Mouse (Mus musculus) hindbrain, embryonic 14.5 days (tissue): ENCODE results near the gene Slc30a2. TPM values are rescaled to one million over a fixed set of nuclear protein-coding genes. Genes with fewer than 3 reads are reported as not detected.

Experiments used
- ATAC-seq: fragments of 200-750 bp; cut with Nextera tagmentation; 2 replicates; pipeline ENCODE4 v1.8.0; 2017; ENCODE audit warnings: moderate number of reproducible peaks, mild to moderate bottlenecking, moderate TSS enrichment, moderate library complexity; ENCODE audit not compliant: low FRiP score
- DNase-seq: peaks from one replicate; pipeline ENCODE4 v3.0.0-alpha.2; 2015; ENCODE audit warnings: low spot score
- H3K27ac ChIP-seq: fragments of 300-500 bp; sonication (generic); 2 replicates; pipeline ENCODE4 v1.5.1; 2014; ENCODE audit warnings: mild to moderate bottlenecking, moderate library complexity
- H3K27me3 ChIP-seq: fragments of 300-500 bp; sonication (generic); 2 replicates; pipeline ENCODE4 v1.6.1; 2014; ENCODE audit warnings: mild to moderate bottlenecking, low read length, mixed read lengths; ENCODE audit not compliant: control insufficient read depth, insufficient read depth
- H3K36me3 ChIP-seq: fragments of 300-500 bp; sonication (generic); replicated peaks from 2 replicates; pipeline ENCODE4 v1.6.1; 2014; ENCODE audit not compliant: control insufficient read depth, insufficient read depth
- H3K4me1 ChIP-seq: fragments of 300-500 bp; sonication (generic); replicated peaks from 2 replicates; pipeline ENCODE4 v1.6.1; 2014; ENCODE audit warnings: antibody characterized with exemption, low read length, mixed read lengths; ENCODE audit not compliant: control insufficient read depth, insufficient read depth
- H3K4me2 ChIP-seq: fragments of 300-500 bp; sonication (generic); replicated peaks from 2 replicates; pipeline ENCODE4 v1.6.1; 2014; ENCODE audit warnings: mild to moderate bottlenecking, moderate library complexity
- H3K4me3 ChIP-seq: fragments of 300-500 bp; sonication (generic); replicated peaks from 2 replicates; pipeline ENCODE4 v1.5.1; 2014; ENCODE audit warnings: mild to moderate bottlenecking, low read length
- H3K9ac ChIP-seq: fragments of 300-500 bp; sonication (generic); 2 replicates; pipeline ENCODE4 v1.6.1; 2014
- H3K9me3 ChIP-seq: fragments of 300-500 bp; sonication (generic); 2 replicates; pipeline ENCODE4 v1.6.1; 2016; ENCODE audit warnings: low read length; ENCODE audit not compliant: control insufficient read depth
- WGBS: fragments of 180-500 bp; shearing (Covaris S2); extraction: QIAGEN DNeasy Blood & Tissue Kit; methylation state at CpG from one replicate; pipeline ENCODE4 v1.1.7; 2014; 5-methylcytosine and 5-hydroxymethylcytosine counted together
- polyA plus RNA-seq: library from polyadenylated mRNA; unstranded; fragments of >200 nt; fragmentation: Nextera tagmentation; extraction: Ambion mirVana; gene quantifications from 2 replicates; pipeline ENCODE4 v1.2.1, GENCODE M21; 2014

The Slc30a2 gene
- polyA plus RNA-seq, 1 experiment from 2014 or later, result 0.13 TPM

DNA sequence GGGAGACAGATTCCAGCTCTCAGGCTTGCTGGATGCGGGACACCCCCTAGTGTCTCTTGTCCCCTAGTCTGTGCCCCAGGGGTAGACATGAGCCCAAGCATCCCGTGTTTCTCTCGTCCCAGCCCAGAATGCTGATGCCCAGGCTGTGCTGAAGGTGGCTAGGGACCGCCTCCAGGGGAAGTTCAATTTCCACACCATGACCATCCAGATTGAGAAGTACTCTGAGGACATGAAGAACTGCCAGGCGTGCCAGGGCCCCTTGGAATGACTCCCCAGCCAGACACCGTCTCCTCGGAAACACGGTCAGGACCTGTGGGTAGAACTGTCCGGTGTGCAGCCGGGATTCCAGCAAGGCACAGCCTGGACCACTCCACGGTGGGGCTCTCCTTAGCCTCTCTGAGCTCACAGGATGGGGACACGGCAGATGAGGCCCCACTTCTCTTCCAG is 9.3 kb downstream of the Slc30a2 start:
- Histone ChIP-seq H3K4me1 (no peaks in the 10 kb centered on the region), H3K9me3 (no peaks in the 10 kb centered on the region), H3K4me2 (no peak overlapping the region), H3K27me3 (no peaks in the 10 kb centered on the region), H3K27ac (no peak overlapping the region), H3K4me3 (no peak overlapping the region), H3K9ac (no peak overlapping the region), H3K36me3 (no peaks in the 10 kb centered on the region)
- 59% methylated on average over 12 of the region's 12 CpGs for WGBS
- ATAC-seq, result no peak
- DNase-seq, result no peak

DNA sequence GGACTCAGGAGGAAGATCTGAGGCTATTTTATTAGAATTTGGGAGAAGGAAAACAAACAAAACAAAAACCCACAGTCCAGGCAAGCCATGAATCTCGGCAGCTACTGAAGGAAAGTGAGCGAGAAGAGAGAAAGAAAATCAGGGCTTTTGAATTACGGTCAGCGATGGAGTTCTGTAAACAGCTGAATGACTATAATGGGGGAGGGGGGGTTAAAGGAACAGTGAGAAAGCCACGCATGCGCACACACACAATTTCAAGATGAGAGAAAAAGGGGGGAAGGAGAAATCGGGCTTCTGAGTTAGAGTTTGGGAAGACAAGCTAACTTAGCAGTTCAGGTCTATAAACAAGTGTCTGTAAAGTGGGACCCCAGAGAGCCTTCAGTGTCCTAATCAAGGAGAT is 9.9 kb downstream of the Slc30a2 start:
- Histone ChIP-seq H3K9me3 (no peaks in the 10 kb centered on the region), H3K9ac (no peak overlapping the region), H3K36me3 (no peaks in the 10 kb centered on the region), H3K27me3 (no peaks in the 10 kb centered on the region), H3K4me3 (no peak overlapping the region), H3K4me1 (no peaks in the 10 kb centered on the region), H3K27ac (no peak overlapping the region), H3K4me2 (no peak overlapping the region)
- DNase-seq (no peak), ATAC-seq (no peak)
- WGBS, result 68% methylated on average over 7 of the region's 7 CpGs

DNA sequence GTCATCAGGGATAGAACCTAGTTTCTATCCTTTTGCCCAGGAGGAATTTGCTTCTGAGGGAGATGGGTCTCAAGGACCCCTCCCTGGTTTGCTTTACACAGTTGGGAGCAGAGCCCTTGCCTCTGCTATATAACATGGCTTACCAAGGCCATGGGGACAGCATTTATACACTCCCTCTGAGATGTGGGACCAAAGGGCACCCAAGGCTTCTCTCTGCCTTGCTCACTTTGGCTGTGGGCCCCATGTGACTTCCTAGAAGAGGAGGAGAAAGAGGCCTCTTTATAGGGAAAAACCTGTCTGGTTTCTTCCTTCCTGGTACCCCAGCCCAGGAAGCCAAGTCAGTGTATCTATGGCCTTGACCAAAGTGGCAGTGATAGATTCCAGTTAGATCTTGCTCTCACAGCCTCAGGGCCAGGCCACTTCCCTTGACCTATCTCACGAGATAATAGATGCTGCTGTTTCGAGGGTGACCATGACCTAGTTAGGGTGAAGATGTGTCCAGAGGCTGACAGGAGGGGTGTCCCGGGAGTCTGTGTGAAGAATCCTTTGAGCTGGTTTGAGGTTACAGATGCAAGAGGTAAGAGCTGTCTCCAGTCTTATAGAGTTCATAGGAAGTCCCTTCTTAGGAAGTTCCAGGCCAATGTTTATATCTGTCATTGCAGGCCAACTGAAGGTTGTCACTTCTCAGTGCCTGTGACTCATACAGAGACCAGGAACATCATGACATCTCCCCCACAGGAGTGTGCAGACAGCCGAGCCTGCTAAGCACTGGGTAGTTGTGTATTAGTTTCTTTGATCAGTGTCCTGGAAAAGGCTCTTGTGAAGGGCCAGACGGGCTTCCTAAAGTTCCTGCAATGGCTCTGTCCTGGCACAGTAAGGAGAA is 10.8 kb downstream of the Slc30a2 start:
- 82% methylated on average over 5 of the region's 5 CpGs for WGBS
- ATAC-seq, result no peak

DNA sequence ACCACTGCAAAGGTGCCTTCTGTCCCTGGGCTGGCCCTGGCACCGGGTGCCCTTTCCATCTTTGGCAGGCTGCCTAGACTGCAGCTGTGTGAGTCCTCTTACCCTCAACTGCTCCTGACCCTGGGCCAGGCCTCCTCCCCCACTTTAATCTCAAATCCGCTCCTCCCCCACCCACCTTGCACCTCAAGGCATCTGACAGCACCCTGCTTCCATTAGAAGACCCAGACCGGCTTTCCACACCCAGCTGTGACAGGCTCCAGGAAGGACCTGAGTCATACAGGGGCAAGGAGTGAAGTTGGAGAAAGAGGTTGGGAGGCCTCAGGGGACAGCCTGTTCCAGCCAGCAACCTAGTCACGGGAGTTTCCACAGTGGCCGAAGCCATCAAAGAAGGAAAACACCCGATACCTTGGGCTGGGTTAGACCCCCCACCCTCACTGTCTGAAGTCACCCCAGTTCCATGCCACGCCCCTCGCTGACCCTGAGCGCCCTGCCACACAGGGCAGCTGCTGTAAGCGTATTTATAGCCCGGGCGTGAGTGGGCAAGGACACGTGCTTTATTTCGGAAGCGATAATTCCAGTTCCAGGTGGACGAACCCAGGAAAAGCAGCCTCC is 13.0 kb downstream of the Slc30a2 start:
- ATAC-seq, result no peak
- H3K9ac ChIP-seq, result no peak overlapping the region
- H3K27me3 ChIP-seq, result no peaks in the 10 kb centered on the region

More for the DNA sequence above, 10.8 kb downstream of the Slc30a2 start:
- H3K27me3 ChIP-seq, result no peaks in the 10 kb centered on the region
- no peak overlapping the region for H3K27ac ChIP-seq
- H3K36me3 ChIP-seq, result no peaks in the 10 kb centered on the region
- no peak for DNase-seq
- no peaks in the 10 kb centered on the region for H3K9me3 ChIP-seq
- no peak overlapping the region for H3K4me2 ChIP-seq
- H3K4me1 ChIP-seq, result no peaks in the 10 kb centered on the region
- H3K4me3 ChIP-seq, result no peak overlapping the region
- no peak overlapping the region for H3K9ac ChIP-seq

DNA sequence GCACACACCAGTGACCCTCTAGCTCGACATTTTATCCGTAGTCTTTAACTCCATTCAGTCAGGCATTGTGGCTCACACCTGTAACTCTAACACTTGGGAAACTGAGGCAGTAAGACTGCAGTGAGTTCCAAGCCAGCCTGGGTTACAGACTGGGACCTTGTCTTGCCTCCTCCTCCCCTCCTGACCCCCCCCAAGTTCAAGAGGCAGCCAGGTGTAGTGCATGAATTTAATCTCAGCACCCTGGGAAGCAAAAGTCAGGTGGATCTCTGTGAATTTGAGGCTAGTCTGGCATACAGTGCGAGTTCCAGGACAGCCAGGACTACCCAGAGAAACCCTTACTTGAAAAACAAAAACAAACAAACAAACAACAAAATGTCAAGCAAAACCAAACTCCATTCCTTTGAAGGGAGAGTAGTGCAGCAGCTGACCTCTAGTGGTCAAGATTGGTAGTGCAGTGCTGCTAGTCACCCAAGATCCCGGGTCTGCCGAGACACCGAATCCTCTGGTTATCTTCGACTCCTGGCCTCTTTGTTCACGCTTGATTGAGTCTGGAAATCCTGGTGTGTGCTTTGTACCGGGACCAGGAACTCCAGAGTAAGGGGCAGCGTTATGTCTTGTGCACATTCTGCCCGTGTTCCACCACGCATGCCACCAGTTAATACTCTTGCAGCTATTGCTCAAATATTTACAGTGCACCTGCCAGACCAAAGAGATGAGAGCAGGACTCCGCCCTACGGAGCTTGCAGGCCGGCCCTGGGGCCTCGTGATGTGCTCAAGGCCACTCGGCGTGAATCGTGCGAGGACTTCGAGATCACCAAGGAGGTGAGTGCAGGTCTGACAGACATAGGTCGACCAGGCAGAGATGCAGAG is 13.8 kb downstream of the Slc30a2 start:
- WGBS, result 21% methylated on average over 22 of the region's 22 CpGs
- Histone ChIP-seq H3K4me3 (peak overlapping the region; percentile 17), H3K9me3 (no peaks in the 10 kb centered on the region), H3K36me3 (no peaks in the 10 kb centered on the region), H3K27ac (no peak overlapping the region), H3K9ac (peak overlapping the region; percentile 55), H3K27me3 (no peaks in the 10 kb centered on the region), H3K4me2 (peak overlapping the region; percentile 46), H3K4me1 (no peaks in the 10 kb centered on the region)
- DNase-seq, result peak; percentile 91
- no peak for ATAC-seq

More for the DNA sequence above, 13.0 kb downstream of the Slc30a2 start:
- no peaks in the 10 kb centered on the region for H3K36me3 ChIP-seq
- no peaks in the 10 kb centered on the region for H3K4me1 ChIP-seq
- H3K4me3 ChIP-seq, result no peak overlapping the region
- WGBS, result 57% methylated on average over 16 of the region's 16 CpGs
- no peak overlapping the region for H3K4me2 ChIP-seq
- DNase-seq, result no peak
- H3K27ac ChIP-seq, result no peak overlapping the region
- no peaks in the 10 kb centered on the region for H3K9me3 ChIP-seq

DNA sequence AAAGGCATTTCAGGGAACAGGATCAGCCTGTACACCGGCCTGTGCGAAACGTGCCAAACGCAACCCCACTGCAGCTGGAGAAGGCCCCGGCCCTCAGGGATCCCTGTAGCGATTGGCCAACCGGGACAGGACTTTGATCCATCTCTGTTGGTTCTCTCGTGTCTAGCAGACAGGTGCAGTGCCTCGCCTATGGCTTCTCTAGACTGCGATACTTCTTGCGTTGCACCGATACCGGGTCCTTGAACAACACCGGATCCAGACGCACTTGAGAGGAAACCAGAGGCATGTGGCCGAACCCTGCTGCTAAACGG is 14.4 kb downstream of the Slc30a2 start:
- 44% methylated on average over 17 of the region's 17 CpGs for WGBS
- Histone ChIP-seq H3K36me3 (no peaks in the 10 kb centered on the region), H3K9me3 (no peaks in the 10 kb centered on the region), H3K4me1 (no peaks in the 10 kb centered on the region), H3K4me3 (peak overlapping the region; percentile 17), H3K9ac (peak overlapping the region; percentile 55), H3K27ac (no peak overlapping the region), H3K27me3 (no peaks in the 10 kb centered on the region), H3K4me2 (peak overlapping the region; percentile 46)
- DNase-seq, result no peak
- no peak for ATAC-seq

DNA sequence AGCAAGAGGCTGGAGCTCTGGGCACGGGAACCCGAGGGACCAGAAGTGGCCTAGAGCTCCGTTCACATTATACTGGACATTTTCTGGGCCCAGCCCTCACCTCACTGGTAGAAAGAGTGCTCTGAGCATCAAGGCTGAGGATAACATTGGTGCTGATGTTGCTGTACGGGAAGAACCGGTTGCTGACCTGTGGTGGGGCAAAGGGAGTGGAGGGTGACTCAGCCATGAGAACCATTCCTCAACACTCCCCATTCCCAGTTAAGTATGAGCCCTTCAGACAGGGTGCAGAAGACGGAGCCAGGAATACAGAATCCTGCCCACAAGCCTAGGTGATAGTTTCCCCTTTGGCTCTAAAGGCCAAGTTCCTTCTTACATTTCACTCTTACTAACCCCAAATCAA is 16.7 kb downstream of the Slc30a2 start:
- no peak overlapping the region for H3K4me2 ChIP-seq
- no peaks in the 10 kb centered on the region for H3K36me3 ChIP-seq
- no peaks in the 10 kb centered on the region for H3K9me3 ChIP-seq
- no peak overlapping the region for H3K4me3 ChIP-seq
- no peaks in the 10 kb centered on the region for H3K27me3 ChIP-seq
- 90% methylated on average over 6 of the region's 6 CpGs for WGBS
- no peak for ATAC-seq
- H3K9ac ChIP-seq, result no peak overlapping the region
- H3K27ac ChIP-seq, result no peak overlapping the region
- DNase-seq, result no peak
- no peaks in the 10 kb centered on the region for H3K4me1 ChIP-seq

DNA sequence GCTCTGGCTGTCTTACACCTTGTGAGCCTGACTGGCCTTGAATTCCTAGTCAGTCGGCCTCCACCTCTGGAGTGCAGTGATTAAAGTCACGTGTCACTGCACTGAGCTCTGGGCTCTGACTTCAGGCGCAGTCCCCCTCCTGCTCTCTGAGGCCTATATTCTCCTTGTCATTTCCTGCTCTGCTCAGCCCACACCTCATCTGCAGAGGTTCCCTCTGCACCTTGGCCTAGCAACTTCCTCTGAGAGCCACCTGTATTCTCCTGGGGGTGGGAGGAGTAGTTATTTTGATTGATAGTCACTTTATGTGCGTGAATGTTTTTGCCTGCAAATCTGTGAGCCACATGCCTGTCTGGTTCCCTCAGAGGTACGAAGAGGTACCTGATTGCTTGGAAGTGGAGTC is 18.2 kb downstream of the Slc30a2 start:
- 57% methylated on average over 5 of the region's 5 CpGs for WGBS
- DNase-seq (no peak), ATAC-seq (no peak)
- H3K27me3 ChIP-seq, result no peaks in the 10 kb centered on the region; the same call in 1 of the 2 replicates
- H3K27ac ChIP-seq, result no peak overlapping the region
- H3K4me1 ChIP-seq, result no peaks in the 10 kb centered on the region
- no peaks in the 10 kb centered on the region for H3K9me3 ChIP-seq
- H3K4me2 ChIP-seq, result no peak overlapping the region
- H3K4me3 ChIP-seq, result no peak overlapping the region
- no peak overlapping the region for H3K9ac ChIP-seq
- no peaks in the 10 kb centered on the region for H3K36me3 ChIP-seq

DNA sequence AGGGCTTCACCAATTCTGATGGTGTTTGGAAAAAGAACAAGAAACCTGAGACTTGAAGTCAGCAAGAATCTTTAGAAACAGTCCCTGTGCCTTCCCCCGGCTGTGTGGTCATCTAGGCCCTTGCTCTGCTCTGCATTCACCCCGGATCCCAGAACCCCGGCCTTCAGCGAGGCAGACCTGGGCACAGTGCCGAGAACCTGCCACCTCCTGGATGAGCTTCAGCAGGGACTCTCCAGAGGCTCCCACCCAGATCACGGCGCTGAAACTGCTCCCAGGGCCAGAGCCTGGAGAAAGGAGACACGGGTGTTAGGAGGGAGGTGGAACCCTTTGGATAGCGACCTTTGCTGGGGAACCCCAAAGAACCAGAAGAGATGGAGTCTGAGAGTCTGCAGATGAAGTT is 19.1 kb downstream of the Slc30a2 start:
- no peaks in the 10 kb centered on the region; the same call in 1 of the 2 replicates for H3K27me3 ChIP-seq
- no peak overlapping the region for H3K4me3 ChIP-seq
- WGBS, result 69% methylated on average over 9 of the region's 9 CpGs
- H3K4me1 ChIP-seq, result no peaks in the 10 kb centered on the region
- no peak overlapping the region for H3K27ac ChIP-seq
- no peak overlapping the region for H3K4me2 ChIP-seq
- no peaks in the 10 kb centered on the region for H3K9me3 ChIP-seq
- H3K36me3 ChIP-seq, result no peaks in the 10 kb centered on the region
- ATAC-seq (no peak), DNase-seq (no peak)
- no peak overlapping the region for H3K9ac ChIP-seq
